9 mouse cellular contexts compared by ENCODE assay signal in the genomic region with DNA sequence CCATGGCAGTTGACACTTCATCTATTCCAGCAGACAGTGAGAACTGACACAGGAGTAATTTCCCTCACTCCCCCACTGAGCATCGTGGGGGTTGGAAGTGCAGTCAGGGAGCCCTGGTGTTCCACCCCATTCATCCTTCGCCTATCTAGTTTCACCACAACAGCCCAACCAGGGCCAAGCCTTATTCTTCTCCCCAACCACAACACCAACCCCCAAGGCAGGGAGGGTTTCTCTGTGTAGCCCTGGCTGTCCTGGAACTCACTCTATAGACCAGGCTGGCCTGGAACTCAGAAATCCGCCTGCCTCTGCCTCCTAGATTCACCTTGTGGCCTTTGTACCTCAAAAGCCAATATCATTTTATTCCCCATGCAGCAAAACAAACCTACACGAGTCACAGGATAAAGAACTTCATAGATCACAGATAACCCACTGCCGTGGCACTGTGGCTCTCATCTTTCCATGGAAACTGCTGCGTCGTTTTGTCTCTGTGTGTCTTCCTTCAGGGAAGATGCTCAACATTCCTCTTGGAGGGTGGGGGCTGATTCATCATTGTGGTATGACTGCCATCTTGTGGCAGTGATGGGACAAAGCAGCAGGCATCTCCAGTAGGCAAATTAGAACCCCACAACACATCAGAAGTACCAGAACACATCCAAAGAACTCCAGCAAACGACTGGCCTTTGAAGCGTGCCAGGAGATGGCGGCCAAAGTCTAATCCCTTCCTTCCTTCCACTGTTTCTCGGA.
DNase-seq lines count a peak whose midpoint lies in the region; ATAC-seq lines count a peak whose summit lies in the region.
"Had no signal": no experiment of that assay in that cellular context is flagged by ENCODE, and none has a peak within 500 bp of the region (broad histone marks: within the 10 kb centered on the region; RNA-seq: fewer than 3 reads in every experiment).

No protein-coding gene starts in this region.

- H3K4me1 ChIP-seq in intestine, embryonic 14.5 days (replicated peaks; ENCODE audit: control insufficient read depth, insufficient read depth, low read length): no peaks in the 10 kb centered on the region
- no peaks in the 10 kb centered on the region for H3K4me1 ChIP-seq in intestine, embryonic 16.5 days (ENCODE audit: control insufficient read depth, insufficient read depth, low read length)
- H3K4me1 ChIP-seq in hindbrain, embryonic 13.5 days (replicated peaks): no peaks in the 10 kb centered on the region
- H3K4me1 ChIP-seq in midbrain, embryonic 12.5 days: no peaks in the 10 kb centered on the region
- H3K4me1 ChIP-seq: embryonic facial prominence, embryonic 13.5 days had no signal

- H3K4me2 ChIP-seq in intestine, embryonic 14.5 days (ENCODE audit: low read length): no peak overlapping the region
- no peak overlapping the region for H3K4me2 ChIP-seq in intestine, embryonic 16.5 days (ENCODE audit: low read depth, low read length)
- no peak overlapping the region for H3K4me2 ChIP-seq in hindbrain, embryonic 13.5 days
- no peak overlapping the region for H3K4me2 ChIP-seq in midbrain, embryonic 12.5 days (replicated peaks)
- H3K4me2 ChIP-seq: embryonic facial prominence, embryonic 13.5 days had no signal

- H3K27ac ChIP-seq in intestine, embryonic 14.5 days (ENCODE audit: low read depth): no peak overlapping the region
- H3K27ac ChIP-seq in intestine, embryonic 16.5 days (ENCODE audit: low read length): no peak overlapping the region
- no peak overlapping the region for H3K27ac ChIP-seq in hindbrain, embryonic 13.5 days
- H3K27ac ChIP-seq in midbrain, embryonic 12.5 days (replicated peaks): no peak overlapping the region
- H3K27ac ChIP-seq: embryonic facial prominence, embryonic 13.5 days had no signal

- H3K36me3 ChIP-seq in intestine, embryonic 14.5 days (ENCODE audit: control insufficient read depth, insufficient read depth, low read length): no peaks in the 10 kb centered on the region
- no peaks in the 10 kb centered on the region for H3K36me3 ChIP-seq in intestine, embryonic 16.5 days (ENCODE audit: control insufficient read depth, insufficient read depth, low read length)
- no peaks in the 10 kb centered on the region for H3K36me3 ChIP-seq in hindbrain, embryonic 13.5 days
- H3K36me3 ChIP-seq in midbrain, embryonic 12.5 days: no peaks in the 10 kb centered on the region
- H3K36me3 ChIP-seq: embryonic facial prominence, embryonic 13.5 days had no signal

- WGBS in intestine, embryonic 14.5 days: 37% methylated on average over 11 of the region's 11 CpGs
- 33% methylated on average over 11 of the region's 11 CpGs for WGBS in intestine, embryonic 16.5 days
- WGBS in hindbrain, embryonic 13.5 days: 42% methylated on average over 11 of the region's 11 CpGs
- WGBS in midbrain, embryonic 12.5 days: 43% methylated on average over 11 of the region's 11 CpGs

- 0 out of 2 replicates have a peak, but pooled peaks have one; percentile 55 for ATAC-seq in intestine, embryonic 14.5 days (replicated peaks; ENCODE audit: low FRiP score, low TSS enrichment, low read depth)
- ATAC-seq in intestine, embryonic 16.5 days: no peak
- ATAC-seq in hindbrain, embryonic 13.5 days (ENCODE audit: low FRiP score): peak; percentile 54; the same call in 1 of the 2 replicates
- peak; percentile 76; the same call in 1 of the 2 replicates for ATAC-seq in midbrain, embryonic 12.5 days (ENCODE audit: low FRiP score, low read depth)

- no peaks in the 10 kb centered on the region for H3K27me3 ChIP-seq in intestine, embryonic 14.5 days (replicated peaks; ENCODE audit: control insufficient read depth, insufficient read depth, low read length)
- no peaks in the 10 kb centered on the region for H3K27me3 ChIP-seq in intestine, embryonic 16.5 days (replicated peaks; ENCODE audit: control insufficient read depth, insufficient read depth, low read length)
- no peaks in the 10 kb centered on the region for H3K27me3 ChIP-seq in hindbrain, embryonic 13.5 days
- no peaks in the 10 kb centered on the region for H3K27me3 ChIP-seq in midbrain, embryonic 12.5 days

- peak; percentile 60 for DNase-seq in intestine, embryonic 14.5 days (ENCODE audit: low spot score)
- peak; percentile 12 for DNase-seq in adrenal gland, adult 8-10 months
- peak; percentile 66 for DNase-seq in embryo, embryonic 11 days
- DNase-seq in left cerebral cortex, adult 11 months (ENCODE audit: low spot score): peak; percentile 58
- peak; percentile 47 for DNase-seq in testis, postnatal 10 days (ENCODE audit: low spot score)

- H3K9ac ChIP-seq in intestine, embryonic 14.5 days (ENCODE audit: low read length): no peak overlapping the region
- no peak overlapping the region for H3K9ac ChIP-seq in intestine, embryonic 16.5 days (ENCODE audit: low read depth, low read length)
- H3K9ac ChIP-seq in hindbrain, embryonic 13.5 days: no peak overlapping the region
- H3K9ac ChIP-seq in midbrain, embryonic 12.5 days (replicated peaks): no peak overlapping the region
- H3K9ac ChIP-seq: embryonic facial prominence, embryonic 13.5 days had no signal

- no peaks in the 10 kb centered on the region for H3K9me3 ChIP-seq in intestine, embryonic 14.5 days (ENCODE audit: control insufficient read depth, low read length)
- H3K9me3 ChIP-seq in intestine, embryonic 16.5 days (ENCODE audit: control insufficient read depth, low read length): no peaks in the 10 kb centered on the region
- no peaks in the 10 kb centered on the region for H3K9me3 ChIP-seq in hindbrain, embryonic 13.5 days
- no peaks in the 10 kb centered on the region for H3K9me3 ChIP-seq in midbrain, embryonic 12.5 days
- H3K9me3 ChIP-seq: embryonic facial prominence, embryonic 13.5 days had no signal

- H3K4me3 ChIP-seq in intestine, embryonic 14.5 days (ENCODE audit: low read depth, low read length): no peak overlapping the region
- H3K4me3 ChIP-seq in intestine, embryonic 16.5 days (ENCODE audit: low read length): no peak overlapping the region
- no peak overlapping the region for H3K4me3 ChIP-seq in hindbrain, embryonic 13.5 days
- no peak overlapping the region for H3K4me3 ChIP-seq in midbrain, embryonic 12.5 days
- H3K4me3 ChIP-seq: embryonic facial prominence, embryonic 13.5 days had no signal

Comparison
In these comparisons a context has a peak if more than half of its experiments do, and no peak if none do; other contexts are left out.
1. DNase-seq: peak in every context shown above with its lines; median percentile 66 in embryo, embryonic 11 days; 60 in intestine, embryonic 14.5 days; 58 in left cerebral cortex, adult 11 months; 47 in testis, postnatal 10 days; 12 in adrenal gland, adult 8-10 months.